Mouse (Mus musculus): ENCODE measurements around the gene Tufm. TPM values are rescaled to one million over a fixed set of nuclear protein-coding genes. Genes with fewer than 3 reads are reported as not detected.
A peak's percentile ranks its signal among the peaks of the same experiment; 100 is the strongest.

Gene Tufm
- polyA plus RNA-seq, 1 experiment: 121 TPM

DNA sequence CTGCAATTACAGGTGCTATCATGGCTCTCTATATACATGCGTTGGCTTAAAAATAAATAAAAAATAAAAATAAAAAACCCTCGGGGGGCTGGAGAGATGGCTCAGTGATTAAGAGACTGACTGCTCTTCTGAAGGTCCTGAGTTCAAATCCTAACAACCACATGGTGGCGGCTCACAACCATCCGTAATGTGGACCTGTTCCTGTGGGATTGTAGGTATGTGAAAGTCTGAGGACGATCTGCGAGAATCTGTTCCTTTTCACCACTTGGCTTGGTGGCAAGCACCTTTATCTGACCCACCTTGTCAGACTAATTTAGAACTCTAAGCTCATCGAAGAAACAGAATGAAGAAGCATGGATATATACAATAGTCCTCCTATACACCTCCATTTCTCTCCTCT is 12.3 kb downstream of the Tufm start:
- Histone ChIP-seq H3K4me3 (ENCODE audit: low read depth, low read length) (no peak overlapping the region), H3K36me3 (ENCODE audit: control insufficient read depth, insufficient read depth, low read length) (peaks cover 63% of the 10 kb centered on the region), H3K4me1 (ENCODE audit: control insufficient read depth, insufficient read depth, insufficient read length, low read length) (no peaks in the 10 kb centered on the region), H3K27me3 (ENCODE audit: control insufficient read depth, insufficient read depth, low read length) (no peaks in the 10 kb centered on the region), H3K27ac (ENCODE audit: insufficient read depth, low read depth, low read length) (no peak overlapping the region)
- 92% methylated on average over 7 of the region's 7 CpGs for WGBS
- no peak for TF ChIP-seq POLR2A (IDR thresholded peaks at IDR 0.05; ENCODE audit: low read depth, low read length)
- TF ChIP-seq CTCF (IDR thresholded peaks at IDR 0.05; ENCODE audit: extremely low read depth, insufficient read length, insufficient replicate concordance, low read depth, low read length): no peak

DNA sequence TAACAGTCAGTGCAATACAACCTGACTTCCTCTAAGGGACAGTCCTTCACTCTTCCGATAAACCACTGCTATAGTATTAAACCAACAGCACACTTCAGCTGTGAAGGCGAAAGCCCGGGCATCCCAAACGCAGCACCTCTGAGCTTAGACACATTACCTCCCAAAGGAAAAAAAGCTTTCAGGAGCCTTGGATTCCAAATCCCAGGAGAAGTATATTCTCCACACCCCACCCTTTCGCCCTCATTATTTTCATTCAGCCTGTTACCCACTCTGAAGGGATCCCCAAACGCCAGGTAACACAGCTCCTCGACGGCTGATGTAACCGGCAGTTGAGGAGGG is 14.5 kb downstream of the Tufm start:
- Histone ChIP-seq H3K27ac (ENCODE audit: insufficient read depth, low read depth, low read length) (peak overlapping the region; percentile 87), H3K27me3 (ENCODE audit: control insufficient read depth, insufficient read depth, low read length) (no peaks in the 10 kb centered on the region), H3K36me3 (ENCODE audit: control insufficient read depth, insufficient read depth, low read length) (peaks cover 43% of the 10 kb centered on the region), H3K4me1 (ENCODE audit: control insufficient read depth, insufficient read depth, insufficient read length, low read length) (no peaks in the 10 kb centered on the region), H3K4me3 (ENCODE audit: low read depth, low read length) (peak overlapping the region; percentile 86)
- WGBS: 2% methylated on average over 9 of the region's 9 CpGs
- TF ChIP-seq POLR2A (IDR thresholded peaks at IDR 0.05; ENCODE audit: low read depth, low read length): no peak
- TF ChIP-seq CTCF (IDR thresholded peaks at IDR 0.05; ENCODE audit: extremely low read depth, insufficient read length, insufficient replicate concordance, low read depth, low read length): no peak

- Histone ChIP-seq H3K4me1 (ENCODE audit: control insufficient read depth, insufficient read depth, insufficient read length, low read length) (no peaks in the 10 kb centered on the region), H3K4me3 (ENCODE audit: low read depth, low read length) (peak overlapping the region; percentile 86), H3K36me3 (ENCODE audit: control insufficient read depth, insufficient read depth, low read length) (peaks cover 38% of the 10 kb centered on the region), H3K27ac (ENCODE audit: insufficient read depth, low read depth, low read length) (peak overlapping the region; percentile 87), H3K27me3 (ENCODE audit: control insufficient read depth, insufficient read depth, low read length) (no peaks in the 10 kb centered on the region)
- TF ChIP-seq POLR2A (IDR thresholded peaks at IDR 0.05; ENCODE audit: low read depth, low read length): no peak; the same call in 1 of the 2 replicates
- WGBS: under 1% methylated on average over 55 of the region's 57 CpGs
Observed at GRCm38 (mm10) chr7:126502023-126502741, 15.0 kb downstream of the Tufm start.

DNA sequence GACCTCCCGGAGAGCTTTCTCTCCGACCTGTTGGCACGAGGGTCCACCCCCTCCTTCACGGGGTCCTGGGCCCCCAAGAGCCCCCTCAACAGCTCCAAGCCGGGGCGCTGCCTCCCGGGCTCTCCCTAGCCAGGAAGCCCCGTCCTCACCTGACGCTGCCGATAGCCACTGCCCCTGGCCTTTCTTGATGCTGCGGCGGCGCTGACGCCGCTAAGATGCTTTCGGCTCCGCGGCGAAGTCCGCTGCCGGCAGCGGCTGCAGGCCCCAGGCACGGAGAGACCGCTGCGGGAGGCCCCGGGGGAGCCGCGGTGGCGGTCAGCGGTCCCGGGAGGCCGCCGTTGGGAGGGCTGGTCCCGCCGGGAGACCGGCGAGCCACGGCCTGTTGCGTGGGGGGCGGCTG is 15.6 kb downstream of the Tufm start:
- no peaks in the 10 kb centered on the region for H3K4me1 ChIP-seq (ENCODE audit: control insufficient read depth, insufficient read depth, insufficient read length, low read length)
- WGBS: under 1% methylated on average over 40 of the region's 40 CpGs
- TF ChIP-seq CTCF (IDR thresholded peaks at IDR 0.05; ENCODE audit: extremely low read depth, insufficient read length, insufficient replicate concordance, low read depth, low read length): no peak
- TF ChIP-seq POLR2A (IDR thresholded peaks at IDR 0.05; ENCODE audit: low read depth, low read length): no peak

DNA sequence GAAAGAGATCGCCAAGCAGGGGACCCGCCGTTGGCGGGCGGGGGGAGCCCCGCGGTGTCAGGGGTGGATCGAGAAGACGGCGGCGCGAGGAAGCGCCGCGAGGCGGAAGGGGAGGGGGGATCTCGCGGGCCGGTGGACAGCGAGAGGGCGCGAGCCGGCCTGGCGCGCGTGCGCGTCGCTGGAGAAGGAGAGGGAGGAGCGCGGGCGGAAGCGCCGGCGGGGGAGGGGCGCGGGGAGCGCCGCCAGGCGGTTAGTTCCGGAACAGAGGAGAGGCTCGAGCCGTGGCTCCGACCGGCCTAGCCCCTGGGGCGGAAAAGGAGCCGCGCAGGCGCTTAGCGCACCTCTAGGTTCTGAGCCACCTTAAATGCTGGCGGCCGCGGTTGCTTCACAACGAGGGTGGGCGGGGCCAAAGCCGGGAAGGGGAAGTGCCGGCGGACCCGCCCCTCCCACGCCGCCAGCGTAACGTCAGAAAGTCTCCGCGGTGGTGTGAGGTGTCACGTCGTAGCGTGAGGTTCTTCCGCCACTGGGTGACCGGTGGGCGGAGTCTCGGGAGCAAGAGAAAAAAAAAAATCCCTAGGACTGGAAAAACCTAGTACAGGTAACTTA is 16.2 kb downstream of the Tufm start, which contains the start of gene Atxn2l:
Gene Atxn2l (minus strand): TSS at position 165 of the 606 bp plus-strand sequence.
- Histone ChIP-seq H3K27ac (ENCODE audit: insufficient read depth, low read depth, low read length) (peak within 1 kb of the TSS; percentile 89), H3K4me1 (ENCODE audit: control insufficient read depth, insufficient read depth, insufficient read length, low read length) (no peaks in the 10 kb centered on the region), H3K36me3 (ENCODE audit: control insufficient read depth, insufficient read depth, low read length) (peaks cover 26% of the 10 kb centered on the region), H3K27me3 (ENCODE audit: control insufficient read depth, insufficient read depth, low read length) (no peaks in the 10 kb centered on the region), H3K4me3 (ENCODE audit: low read depth, low read length) (peak within 1 kb of the TSS; percentile 86)
- WGBS: 1% methylated on average over 69 of the region's 72 CpGs
- TF ChIP-seq CTCF (IDR thresholded peaks at IDR 0.05; ENCODE audit: extremely low read depth, insufficient read length, insufficient replicate concordance, low read depth, low read length) (peak; percentile 73), POLR2A (IDR thresholded peaks at IDR 0.05; ENCODE audit: low read depth, low read length) (peak; percentile 41)

More for the DNA sequence above, 15.6 kb downstream of the Tufm start:
- Histone ChIP-seq H3K36me3 (ENCODE audit: control insufficient read depth, insufficient read depth, low read length) (peaks cover 32% of the 10 kb centered on the region), H3K4me3 (ENCODE audit: low read depth, low read length) (peak overlapping the region; percentile 86), H3K27ac (ENCODE audit: insufficient read depth, low read depth, low read length) (peak overlapping the region; percentile 81), H3K27me3 (ENCODE audit: control insufficient read depth, insufficient read depth, low read length) (no peaks in the 10 kb centered on the region)

GRCm38 (mm10) chr7:126504913-126505312 is 17.8 kb downstream of the Tufm start:
- Histone ChIP-seq H3K36me3 (ENCODE audit: control insufficient read depth, insufficient read depth, low read length) (peaks cover 13% of the 10 kb centered on the region), H3K27ac (ENCODE audit: insufficient read depth, low read depth, low read length) (no peak overlapping the region), H3K27me3 (ENCODE audit: control insufficient read depth, insufficient read depth, low read length) (no peaks in the 10 kb centered on the region), H3K4me3 (ENCODE audit: low read depth, low read length) (no peak overlapping the region), H3K4me1 (ENCODE audit: control insufficient read depth, insufficient read depth, insufficient read length, low read length) (no peaks in the 10 kb centered on the region)
- TF ChIP-seq CTCF (IDR thresholded peaks at IDR 0.05; ENCODE audit: extremely low read depth, insufficient read length, insufficient replicate concordance, low read depth, low read length) (no peak), POLR2A (IDR thresholded peaks at IDR 0.05; ENCODE audit: low read depth, low read length) (no peak)
- 38% methylated on average over 2 of the region's 2 CpGs for WGBS

DNA sequence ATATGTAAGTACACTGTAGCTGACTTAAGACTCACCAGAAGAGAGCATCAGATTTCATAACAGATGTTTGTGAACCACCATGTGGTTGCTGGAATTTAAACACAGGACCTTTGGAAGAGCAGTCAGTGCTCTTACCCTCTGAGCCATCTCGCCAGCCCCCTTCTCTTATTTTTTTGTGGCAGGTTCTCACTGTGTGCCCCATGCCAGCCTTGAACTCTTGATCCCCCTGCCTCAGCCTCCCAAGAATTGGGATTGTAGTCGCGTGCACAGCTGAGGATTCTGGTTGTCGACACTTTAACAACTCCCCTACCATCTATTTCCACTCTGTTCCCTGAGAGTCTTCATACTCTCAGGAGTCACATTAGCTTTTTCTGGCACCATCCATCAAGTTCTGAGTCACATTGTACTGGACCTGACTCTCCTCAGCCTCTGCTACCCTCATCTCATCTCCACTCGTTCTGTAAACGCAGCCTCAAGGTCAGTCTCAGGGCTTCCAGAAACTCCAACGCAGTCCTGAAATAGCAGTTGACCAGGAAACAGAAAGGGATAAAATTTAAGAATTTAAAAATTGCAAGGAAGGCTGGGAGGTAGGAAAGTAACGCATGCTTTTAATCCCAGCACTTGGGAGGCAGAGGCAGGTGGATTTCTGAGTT is 20.1 kb downstream of the Tufm start:
- WGBS: 76% methylated on average over 8 of the region's 8 CpGs
- Histone ChIP-seq H3K27me3 (ENCODE audit: control insufficient read depth, insufficient read depth, low read length) (no peaks in the 10 kb centered on the region), H3K27ac (ENCODE audit: insufficient read depth, low read depth, low read length) (no peak overlapping the region), H3K4me1 (ENCODE audit: control insufficient read depth, insufficient read depth, insufficient read length, low read length) (no peaks in the 10 kb centered on the region), H3K4me3 (ENCODE audit: low read depth, low read length) (no peak overlapping the region), H3K36me3 (ENCODE audit: control insufficient read depth, insufficient read depth, low read length) (no peaks in the 10 kb centered on the region)
- TF ChIP-seq CTCF (IDR thresholded peaks at IDR 0.05; ENCODE audit: extremely low read depth, insufficient read length, insufficient replicate concordance, low read depth, low read length): no peak

Measured in small intestine, adult 2 months (tissue).